Mouse (Mus musculus): ENCODE data around the gene Ccser2.

DNA sequence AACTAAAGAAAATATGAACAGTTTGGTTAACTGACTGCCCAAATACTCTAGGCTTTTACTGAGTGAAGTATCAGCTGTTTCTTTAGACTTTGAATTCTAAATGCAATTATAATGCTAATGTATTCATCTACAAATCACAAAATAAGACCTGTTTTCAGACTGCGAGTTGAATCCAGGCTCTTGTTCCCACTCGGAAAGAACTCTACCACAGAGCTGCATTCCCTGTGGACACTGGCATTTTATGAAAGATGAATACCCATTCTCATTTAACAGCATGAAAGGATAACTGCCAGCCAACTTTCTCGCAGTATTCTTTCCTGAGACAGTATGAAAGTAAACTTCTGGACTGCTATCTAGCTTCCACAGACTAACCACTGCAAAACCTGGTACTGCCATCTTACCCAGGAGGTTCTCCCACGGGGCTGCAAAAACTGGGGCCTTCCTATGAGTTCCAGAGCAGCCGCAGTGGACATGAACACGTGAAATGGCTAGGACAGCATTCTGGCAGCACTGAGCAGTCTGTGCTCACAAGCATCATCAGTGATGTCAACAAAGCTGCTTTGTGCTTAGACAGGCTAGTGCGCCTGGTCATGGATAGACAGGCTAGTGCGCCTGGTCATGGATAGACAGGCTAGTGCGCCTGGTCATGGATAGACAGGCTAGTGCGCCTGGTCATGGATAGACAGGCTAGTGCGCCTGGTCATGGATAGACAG, 62.6 kb downstream of the Ccser2 start:
- TF ChIP-seq CTCF (IDR thresholded peaks at IDR 0.05; ENCODE audit: low read depth) (no peak), EP300 (IDR thresholded peaks at IDR 0.05; ENCODE audit: low read depth) (no peak)
